Mouse (Mus musculus): ENCODE measurements around the gene Gp1bb.

DNA sequence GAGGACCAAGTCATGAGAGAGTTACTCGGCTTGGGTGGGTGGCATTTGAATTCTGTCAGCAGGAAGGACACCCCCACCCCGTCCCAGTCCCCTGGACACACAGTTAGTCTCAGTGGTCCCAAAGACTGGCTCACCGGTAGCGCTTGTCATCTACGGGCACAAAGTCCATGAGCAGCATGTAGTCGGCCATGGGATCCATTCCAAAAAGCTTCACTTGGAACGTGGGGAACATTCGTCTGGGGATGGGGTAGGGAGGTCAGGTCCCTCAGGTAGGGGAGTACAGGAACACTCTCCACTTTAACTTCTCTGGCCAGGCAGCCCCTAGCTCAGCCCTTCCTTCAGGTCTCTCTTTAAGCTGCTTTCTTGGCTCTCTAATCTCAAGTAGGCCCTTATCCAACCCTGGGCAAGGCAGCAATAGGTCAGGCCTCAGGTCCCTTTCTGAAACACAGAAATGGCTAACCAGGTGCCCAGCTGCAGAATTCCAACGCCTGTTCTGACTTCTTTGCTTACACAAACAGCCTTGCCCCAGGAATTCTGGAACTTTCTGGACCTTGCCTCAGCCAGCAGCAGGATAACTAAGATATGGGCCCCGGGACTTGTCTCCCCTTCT, 37.2 kb downstream of the Gp1bb start:
- TF ChIP-seq EP300 (IDR thresholded peaks at IDR 0.05; ENCODE audit: low read length) = no peak
- TF ChIP-seq CHD1 (IDR thresholded peaks at IDR 0.05; ENCODE audit: low read depth, low read length) = no peak

Measured in CH12.LX (cell line).